Mouse (Mus musculus) heart, postnatal 0 days (tissue): ENCODE measurements around the gene Gad1. TPM values are rescaled to one million over a fixed set of nuclear protein-coding genes. Genes with fewer than 3 reads are reported as not detected.

Experiments used
- ATAC-seq: fragments of 200-750 bp; cut with Nextera tagmentation; 2 replicates; pipeline ENCODE4 v1.8.0; 2017; ENCODE audit warnings: low read depth, moderate number of reproducible peaks, moderate library complexity; ENCODE audit not compliant: insufficient read depth
- DNase-seq: peaks from one replicate; pipeline ENCODE4 v3.0.0-alpha.2; 2016; ENCODE audit warnings: low spot score
- H3K27ac ChIP-seq: fragments of 300-500 bp; sonication (generic); 2 replicates; pipeline ENCODE4 v1.5.1; 2014; ENCODE audit warnings: low read depth, mild to moderate bottlenecking
- H3K27me3 ChIP-seq: fragments of 300-500 bp; sonication (generic); 2 replicates; pipeline ENCODE4 v1.6.1; 2014; ENCODE audit warnings: low read length, mixed read lengths; ENCODE audit not compliant: control insufficient read depth, insufficient read depth
- H3K36me3 ChIP-seq: fragments of 300-500 bp; sonication (generic); replicated peaks from 2 replicates; pipeline ENCODE4 v1.6.1; 2014; ENCODE audit warnings: low read length, mixed read lengths; ENCODE audit not compliant: control insufficient read depth, insufficient read depth
- H3K4me1 ChIP-seq: fragments of 300-500 bp; sonication (generic); 2 replicates; pipeline ENCODE4 v1.6.1; 2014; ENCODE audit warnings: antibody characterized with exemption; ENCODE audit not compliant: control insufficient read depth, insufficient read depth
- H3K4me2 ChIP-seq: fragments of 300-500 bp; sonication (generic); 2 replicates; pipeline ENCODE4 v1.6.1; 2014; ENCODE audit warnings: low read depth, mild to moderate bottlenecking, low read length, moderate library complexity
- H3K4me3 ChIP-seq: fragments of 300-500 bp; sonication (generic); 2 replicates; pipeline ENCODE4 v1.5.1; 2014; ENCODE audit warnings: low read depth, low read length
- H3K9ac ChIP-seq: fragments of 300-500 bp; sonication (generic); replicated peaks from 2 replicates; pipeline ENCODE4 v1.6.1; 2014; ENCODE audit warnings: low read depth, low read length, mixed read lengths
- H3K9me3 ChIP-seq: fragments of 300-500 bp; sonication (generic); replicated peaks from 2 replicates; pipeline ENCODE4 v1.6.1; 2016; ENCODE audit warnings: low read length; ENCODE audit not compliant: control insufficient read depth
- CTCF ChIP-seq: IDR thresholded peaks from 2 replicates; pipeline ENCODE4 v1.5.1; 2016; ENCODE audit warnings: antibody characterized with exemption, control low read depth, low read depth
- EP300 ChIP-seq: IDR thresholded peaks from 2 replicates; pipeline ENCODE4 v1.6.1; 2016; ENCODE audit warnings: antibody characterized with exemption, low read depth
- WGBS: fragments of 180-500 bp; shearing (Covaris S2); extraction: QIAGEN DNeasy Blood & Tissue Kit; methylation state at CpG from one replicate; pipeline ENCODE4 v1.1.7; 2014; 5-methylcytosine and 5-hydroxymethylcytosine counted together
- polyA plus RNA-seq: library from polyadenylated mRNA; unstranded; fragments of >200 nt; fragmentation: Nextera tagmentation; extraction: Ambion mirVana; gene quantifications from 2 replicates; pipeline ENCODE4 v1.2.1, GENCODE M21; 2015
- total RNA-seq: library from RNA; depleted of rRNA; stranded (reverse); fragments of >200 nt; gene quantifications from 2 replicates; pipeline ENCODE4 v1.2.3, GENCODE M21; 2014; ENCODE audit warnings: low replicate concordance

Gad1 gene
- total and polyA plus RNA-seq, 2 experiments from 2014 or later = 0.11 TPM; not detected in 1

DNA sequence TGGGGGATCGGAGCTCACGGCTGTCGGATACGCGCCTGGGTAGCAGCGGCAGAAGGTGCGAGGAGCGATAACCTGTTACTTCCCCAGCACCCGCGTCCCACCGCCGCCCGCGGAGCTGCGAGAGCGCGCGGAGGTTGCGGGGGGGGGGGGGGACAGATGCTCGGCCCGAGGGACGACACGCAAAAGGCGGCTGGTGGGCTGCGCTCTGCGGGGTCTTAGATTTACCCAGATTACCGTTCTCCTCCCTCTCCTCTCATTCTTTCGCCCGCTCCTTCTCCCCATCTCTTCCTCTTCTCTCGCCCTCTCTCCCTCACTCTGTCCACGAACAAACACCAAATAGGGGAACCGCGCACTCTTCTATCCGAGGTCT is 9.7 kb downstream of the Gad1 start:
- Histone ChIP-seq H3K36me3 (no peaks in the 10 kb centered on the region), H3K4me1 (peaks cover 14% of the 10 kb centered on the region), H3K27ac (no peak overlapping the region), H3K9ac (no peak overlapping the region), H3K4me3 (peak overlapping the region; percentile 32; the same call in 1 of the 2 replicates), H3K9me3 (no peaks in the 10 kb centered on the region), H3K27me3 (peaks cover 96% of the 10 kb centered on the region), H3K4me2 (peak overlapping the region; percentile 48)
- no peak for DNase-seq
- 3% methylated on average over 23 of the region's 34 CpGs for WGBS
- no peak for ATAC-seq
- TF ChIP-seq CTCF (no peak), EP300 (no peak)

DNA sequence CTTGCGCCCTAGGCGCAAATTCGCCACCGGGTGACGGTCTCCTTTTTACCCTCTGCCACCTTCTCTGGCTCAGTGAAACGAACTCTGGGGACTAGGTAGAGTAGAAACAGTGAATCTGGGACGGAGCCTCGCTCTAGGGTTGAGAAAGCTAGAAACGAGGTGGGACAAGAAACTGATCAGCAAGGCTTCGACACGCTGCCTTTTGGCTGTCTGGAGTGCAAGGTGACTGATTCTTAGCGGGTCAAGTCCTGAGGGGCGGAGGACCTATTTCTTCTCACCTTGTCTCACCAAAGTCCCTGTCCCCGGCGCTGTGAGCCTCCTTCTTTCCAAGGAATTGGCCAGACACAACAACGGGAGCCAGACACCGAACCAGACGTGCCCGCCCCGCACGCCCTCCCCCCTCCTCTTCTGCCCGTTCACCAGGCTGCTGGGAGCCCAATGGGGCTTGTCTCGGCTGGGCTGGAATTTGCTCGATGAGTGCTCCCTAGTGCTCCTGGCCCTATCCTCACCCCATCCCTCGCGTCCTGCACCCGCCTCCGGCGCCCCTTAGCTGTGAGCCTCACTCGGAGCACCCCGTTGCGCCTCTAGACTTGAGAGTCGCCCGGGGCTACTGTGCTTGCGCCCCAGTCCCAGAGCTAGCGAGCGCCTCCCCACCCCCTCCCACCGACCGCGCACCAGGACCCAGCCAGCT is 10.3 kb downstream of the Gad1 start:
- TF ChIP-seq EP300 (no peak), CTCF (no peak)
- Histone ChIP-seq H3K9me3 (no peaks in the 10 kb centered on the region), H3K9ac (no peak overlapping the region), H3K4me2 (no peak overlapping the region), H3K27me3 (peaks cover 96% of the 10 kb centered on the region), H3K36me3 (no peaks in the 10 kb centered on the region), H3K4me1 (peaks cover 19% of the 10 kb centered on the region), H3K27ac (no peak overlapping the region), H3K4me3 (peak overlapping the region; percentile 32)
- under 1% methylated on average over 31 of the region's 40 CpGs for WGBS
- ATAC-seq (no peak), DNase-seq (no peak)

DNA sequence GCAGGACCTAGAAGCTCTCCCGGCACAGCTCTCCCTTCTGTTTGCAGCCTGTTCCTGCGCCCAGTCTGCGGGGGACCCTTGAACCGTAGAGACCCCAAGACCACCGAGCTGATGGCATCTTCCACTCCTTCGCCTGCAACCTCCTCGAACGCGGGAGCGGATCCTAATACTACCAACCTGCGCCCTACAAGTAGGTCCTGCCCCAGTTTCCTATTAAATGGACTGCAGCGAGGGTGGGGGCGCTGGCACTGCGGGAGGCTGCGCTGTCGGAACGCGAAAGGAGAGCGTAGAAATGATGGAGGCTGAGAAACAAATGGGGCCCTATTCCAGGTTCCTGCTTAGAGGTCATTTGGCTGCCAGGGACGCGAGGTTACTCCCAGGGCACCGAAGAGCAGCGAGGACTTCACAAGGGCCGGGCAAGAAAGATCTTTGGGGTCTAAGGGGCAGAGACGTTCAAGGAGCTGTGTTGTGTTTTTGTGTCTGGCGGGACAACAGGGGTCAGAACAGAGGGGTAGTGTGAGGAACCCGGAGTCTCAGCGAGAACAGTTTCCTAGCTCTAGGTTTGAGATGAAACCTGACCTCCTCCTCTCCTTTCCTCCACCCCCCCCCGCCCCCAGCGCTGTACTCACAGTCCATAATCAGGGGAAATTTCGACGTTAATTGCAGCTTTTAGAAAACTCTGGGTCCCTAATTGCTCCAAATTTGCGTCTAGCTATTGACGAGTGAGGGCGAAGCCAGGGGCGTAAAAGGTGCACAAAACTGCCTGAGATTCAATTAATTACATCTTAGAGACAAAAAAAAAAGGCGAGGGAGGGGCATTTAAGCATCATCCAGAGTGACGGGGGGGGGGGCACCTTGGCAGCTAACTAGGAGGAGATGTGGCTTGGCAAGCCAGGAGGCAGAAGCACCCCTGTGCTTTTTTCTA is 11.1 kb downstream of the Gad1 start:
- TF ChIP-seq EP300 (no peak), CTCF (no peak)
- no peak overlapping the region for H3K9ac ChIP-seq
- H3K4me2 ChIP-seq = no peak overlapping the region
- peaks cover 27% of the 10 kb centered on the region for H3K4me1 ChIP-seq
- H3K9me3 ChIP-seq = no peaks in the 10 kb centered on the region
- ATAC-seq (no peak), DNase-seq (no peak)
- no peaks in the 10 kb centered on the region for H3K36me3 ChIP-seq
- no peak overlapping the region for H3K4me3 ChIP-seq
- no peak overlapping the region for H3K27ac ChIP-seq
- H3K27me3 ChIP-seq = peaks cover 99% of the 10 kb centered on the region
- 2% methylated on average over 38 of the region's 38 CpGs for WGBS

DNA sequence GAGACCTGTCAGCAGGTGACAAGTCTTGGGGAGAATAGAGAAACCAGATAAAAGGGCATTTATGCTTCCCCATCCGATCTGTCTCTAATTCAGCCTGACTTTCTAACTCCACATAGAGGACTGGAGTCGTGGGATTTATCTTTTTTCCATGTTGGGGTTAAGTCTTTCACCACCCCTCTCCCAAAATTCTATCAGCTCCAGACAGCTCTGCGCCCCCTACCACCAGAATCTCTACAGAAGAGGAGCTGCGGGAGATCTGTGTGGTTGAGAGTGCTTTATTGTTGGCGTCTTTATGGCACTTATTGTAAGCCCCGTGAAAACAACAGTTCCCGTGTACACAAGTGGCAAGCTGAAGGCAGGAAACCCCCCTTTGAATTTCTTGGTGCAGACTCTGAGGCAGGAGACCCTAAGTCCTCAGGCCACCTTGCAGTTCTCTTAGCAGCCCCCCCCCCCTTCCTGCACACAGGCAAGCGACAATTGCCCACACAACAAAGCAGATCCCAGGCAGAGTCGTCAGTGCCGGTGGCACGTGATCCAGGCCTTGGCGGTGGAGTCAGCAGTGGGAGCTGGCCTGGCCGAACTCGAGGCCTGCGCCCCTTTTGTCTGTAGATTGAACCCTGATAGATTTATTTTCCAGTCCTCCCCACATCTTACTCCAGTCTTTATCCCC is 11.9 kb downstream of the Gad1 start:
- Histone ChIP-seq H3K9me3 (no peaks in the 10 kb centered on the region), H3K36me3 (no peaks in the 10 kb centered on the region), H3K4me1 (peaks cover 27% of the 10 kb centered on the region), H3K4me3 (no peak overlapping the region), H3K27me3 (peaks cover 99% of the 10 kb centered on the region), H3K9ac (no peak overlapping the region), H3K4me2 (no peak overlapping the region), H3K27ac (no peak overlapping the region)
- no peak for TF ChIP-seq EP300
- TF ChIP-seq CTCF = no peak
- DNase-seq (no peak), ATAC-seq (no peak)
- WGBS = 11% methylated on average over 15 of the region's 15 CpGs

DNA sequence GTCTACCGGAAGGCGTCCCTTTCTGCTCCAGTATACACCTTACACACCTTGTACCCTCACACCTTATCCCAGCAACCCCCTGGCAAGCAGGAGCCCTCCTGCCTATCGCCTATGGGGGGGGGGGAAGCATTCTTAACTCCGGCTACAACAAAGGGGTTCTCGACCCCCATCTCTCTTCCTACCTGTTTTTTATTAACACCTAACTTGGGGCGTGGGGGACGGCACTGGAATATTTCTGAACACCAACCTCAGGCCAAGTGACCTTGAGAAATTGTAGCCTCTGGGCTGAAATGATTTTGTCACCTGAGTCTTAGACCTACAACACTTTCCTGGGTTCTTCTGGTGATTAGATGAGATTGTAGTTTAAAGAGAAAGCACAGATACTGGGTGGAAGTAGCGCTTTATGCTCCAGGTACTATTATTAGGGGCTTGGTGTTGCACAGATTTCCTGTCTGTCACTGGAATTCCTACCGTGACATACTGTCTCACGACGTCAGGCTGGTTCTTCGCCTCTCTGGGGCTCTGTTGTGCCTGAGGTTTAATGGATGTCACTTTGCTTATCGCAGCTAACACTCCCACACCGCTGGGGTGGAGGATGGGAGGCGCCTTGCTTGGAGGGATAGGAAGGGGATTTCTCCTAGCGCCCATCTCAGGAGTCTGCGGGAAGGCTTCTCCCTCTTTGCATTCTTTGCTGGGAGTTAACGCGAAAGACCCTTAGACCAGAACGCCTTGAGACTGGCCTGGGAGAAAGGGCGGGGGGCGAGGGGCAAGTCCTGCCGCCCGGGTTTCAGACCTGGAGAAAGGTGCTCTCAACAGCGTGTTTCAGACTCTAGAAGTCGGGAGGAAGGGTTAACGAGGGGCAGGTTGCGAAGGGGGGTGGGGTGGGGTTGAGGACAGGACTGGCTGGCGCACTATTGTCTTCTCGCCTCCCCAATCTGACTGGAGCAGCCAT is 13.1 kb downstream of the Gad1 start:
- Histone ChIP-seq H3K27me3 (peaks cover 93% of the 10 kb centered on the region), H3K4me1 (peaks cover 27% of the 10 kb centered on the region), H3K9ac (no peak overlapping the region), H3K9me3 (no peaks in the 10 kb centered on the region), H3K36me3 (no peaks in the 10 kb centered on the region), H3K4me3 (peak overlapping the region; percentile 20; the same call in 1 of the 2 replicates), H3K4me2 (peak overlapping the region; percentile 51), H3K27ac (no peak overlapping the region)
- ATAC-seq = no peak
- no peak for DNase-seq
- TF ChIP-seq CTCF = no peak
- no peak for TF ChIP-seq EP300
- WGBS = 7% methylated on average over 30 of the region's 30 CpGs
